ENCODE assay signal across 16 mouse cellular contexts in the genomic region with DNA sequence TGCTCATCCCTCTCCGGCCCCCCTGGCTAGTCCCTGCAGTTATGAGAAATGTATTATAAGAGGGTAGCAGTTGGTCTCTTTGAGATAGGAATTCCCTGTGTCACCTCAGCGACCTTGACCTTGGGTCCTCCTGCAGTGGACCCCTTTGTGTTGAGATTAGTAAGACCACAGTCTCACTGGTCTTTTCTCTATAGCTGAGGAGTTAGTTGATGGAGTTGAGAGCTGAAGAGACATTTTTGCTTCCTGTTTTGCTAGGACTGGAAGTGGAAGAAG. TPM values are rescaled to one million over a fixed set of nuclear protein-coding genes. Genes with fewer than 3 reads are reported as not detected.
DNase-seq lines count a peak whose midpoint lies in the region; ATAC-seq and TF ChIP-seq lines count a peak whose summit lies in the region.
"Had no signal": no experiment of that assay in that cellular context is flagged by ENCODE, and none has a peak within 500 bp of the region (broad histone marks: within the 10 kb centered on the region; RNA-seq: fewer than 3 reads in every experiment).

No protein-coding gene starts in this region.

- TF ChIP-seq CTCF in gastrocnemius, adult 2 months (IDR thresholded peaks at IDR 0.05): no peak

- peak overlapping the region; percentile 21; the same call in 1 of the 2 replicates for H3K4me3 ChIP-seq in gastrocnemius, adult 2 months
- H3K4me3 ChIP-seq in lung, embryonic 15.5 days: no peak overlapping the region
- H3K4me3 ChIP-seq in hindbrain, embryonic 14.5 days (replicated peaks; ENCODE audit: low read length): no peak overlapping the region
- H3K4me3 ChIP-seq in neural tube, embryonic 14.5 days (ENCODE audit: low read depth, low read length): no peak overlapping the region
- H3K4me3 ChIP-seq: forebrain, embryonic 12.5 days had no signal

- no peak for DNase-seq in gastrocnemius, adult 2 months
- DNase-seq in gastrocnemius, adult 8-10 months (ENCODE audit: low spot score in 2 of 2): no peak
- no peak for DNase-seq in lung, postnatal 14 days
- no peak for DNase-seq in hindbrain, embryonic 14.5 days (ENCODE audit: low spot score)
- no peak for DNase-seq in thymus, postnatal 14 days
- DNase-seq in cerebellum, postnatal 10 days: no peak
- DNase-seq: gastrocnemius, postnatal 36 days; heart, postnatal 4 days; liver had no signal

- H3K4me1 ChIP-seq in lung, embryonic 15.5 days: peaks cover 39% of the 10 kb centered on the region
- peaks cover 23% of the 10 kb centered on the region for H3K4me1 ChIP-seq in hindbrain, embryonic 14.5 days (replicated peaks; ENCODE audit: control insufficient read depth, insufficient read depth, low read length)
- H3K4me1 ChIP-seq in neural tube, embryonic 14.5 days (ENCODE audit: control insufficient read depth, insufficient read depth, low read length): peaks cover 5% of the 10 kb centered on the region; the same call in 1 of the 2 replicates

- H3K9ac ChIP-seq in lung, embryonic 15.5 days: no peak overlapping the region
- no peak overlapping the region for H3K9ac ChIP-seq in hindbrain, embryonic 14.5 days
- H3K9ac ChIP-seq in neural tube, embryonic 14.5 days (replicated peaks; ENCODE audit: low read depth, low read length): no peak overlapping the region
- H3K9ac ChIP-seq: forebrain, embryonic 12.5 days had no signal

- H3K4me2 ChIP-seq in lung, embryonic 15.5 days: peak overlapping the region; percentile 93
- H3K4me2 ChIP-seq in hindbrain, embryonic 14.5 days (replicated peaks): peak overlapping the region; percentile 96; the same call in 1 of the 2 replicates
- H3K4me2 ChIP-seq in neural tube, embryonic 14.5 days (ENCODE audit: low read depth, low read length): peak overlapping the region; percentile 21; the same call in 1 of the 2 replicates

- 0 out of 2 replicates have a peak, but pooled peaks cover 3% of the 10 kb centered on the region for H3K36me3 ChIP-seq in lung, embryonic 15.5 days
- H3K36me3 ChIP-seq in hindbrain, embryonic 14.5 days (replicated peaks; ENCODE audit: control insufficient read depth, insufficient read depth): peaks cover 6% of the 10 kb centered on the region; the same call in 1 of the 2 replicates
- no peaks in the 10 kb centered on the region for H3K36me3 ChIP-seq in neural tube, embryonic 14.5 days (ENCODE audit: control insufficient read depth, insufficient read depth, low read length)

- WGBS in lung, embryonic 15.5 days: 65% methylated on average over 2 of the region's 2 CpGs
- WGBS in hindbrain, embryonic 14.5 days: 74% methylated on average over 2 of the region's 2 CpGs
- WGBS in neural tube, embryonic 14.5 days: 76% methylated on average over 2 of the region's 2 CpGs

- intact Hi-C loops in gastrocnemius, adult 2 months (cut with DNase I): no loop called here

- no peak for ATAC-seq in lung, embryonic 15.5 days (ENCODE audit: borderline replicate concordance, extremely low read depth, low FRiP score, low TSS enrichment)
- no peak for ATAC-seq in hindbrain, embryonic 14.5 days (ENCODE audit: low FRiP score)
- ATAC-seq in neural tube, embryonic 14.5 days (ENCODE audit: low read depth): no peak

- no peaks in the 10 kb centered on the region for H3K27me3 ChIP-seq in lung, embryonic 15.5 days
- H3K27me3 ChIP-seq in hindbrain, embryonic 14.5 days (ENCODE audit: control insufficient read depth, insufficient read depth, low read length): 0 out of 2 replicates have a peak, but pooled peaks cover 3% of the 10 kb centered on the region
- no peaks in the 10 kb centered on the region for H3K27me3 ChIP-seq in neural tube, embryonic 14.5 days (ENCODE audit: control insufficient read depth, insufficient read depth, low read length)

- peak overlapping the region; percentile 57; the same call in 1 of the 2 replicates for H3K27ac ChIP-seq in gastrocnemius, adult 2 months
- peak overlapping the region; percentile 55 for H3K27ac ChIP-seq in lung, embryonic 15.5 days
- H3K27ac ChIP-seq in hindbrain, embryonic 14.5 days: no peak overlapping the region
- H3K27ac ChIP-seq in neural tube, embryonic 14.5 days (ENCODE audit: low read depth, low read length): no peak overlapping the region
- H3K27ac ChIP-seq: macrophage had no signal

- no peaks in the 10 kb centered on the region for H3K9me3 ChIP-seq in lung, embryonic 15.5 days
- no peaks in the 10 kb centered on the region for H3K9me3 ChIP-seq in hindbrain, embryonic 14.5 days (ENCODE audit: control insufficient read depth, low read length)
- no peaks in the 10 kb centered on the region for H3K9me3 ChIP-seq in neural tube, embryonic 14.5 days (ENCODE audit: control insufficient read depth, low read length)
- H3K9me3 ChIP-seq: forebrain, embryonic 12.5 days had no signal

RNA-seq across cellular contexts. Expression of a gene that starts 2.8 kb away (rescaled TPM):
- under 1 TPM; 0.22 to 0.54 TPM for total RNA-seq in gastrocnemius, adult 2 months (2021)
- total RNA-seq in gastrocnemius, adult 8-10 months (2022): under 1 TPM; 0.22 to 0.76 (median 0.69) TPM
- 7.1 and 7.9 TPM in 2 replicates for polyA plus RNA-seq in lung, embryonic 15.5 days (2015; fragmentation: Nextera tagmentation; extraction: Ambion mirVana)
- polyA plus RNA-seq in hindbrain, embryonic 14.5 days (2014; fragmentation: Nextera tagmentation; extraction: Ambion mirVana): 5.6 and 7.7 TPM in 2 replicates
- polyA plus RNA-seq in neural tube, embryonic 14.5 days (2014; fragmentation: Nextera tagmentation; extraction: Ambion mirVana): 5.6 and 6.4 TPM in 2 replicates
- total RNA-seq: common myeloid progenitor, adult 5-6 weeks had no signal
- polyA plus RNA-seq: macrophage had no signal

RNA-seq across cellular contexts. Expression of a gene that starts 26.8 kb away (rescaled TPM):
- total RNA-seq in gastrocnemius, adult 2 months (2021): 1 to 10 TPM; 2.3 to 2.5 TPM
- 1 to 10 TPM; 1.6 to 3.2 (median 1.8) TPM for total RNA-seq in gastrocnemius, adult 8-10 months (2022)
- polyA plus RNA-seq in lung, embryonic 15.5 days (2015; fragmentation: Nextera tagmentation; extraction: Ambion mirVana): 5.9 and 6.8 TPM in 2 replicates
- 3.1 and 3.2 TPM in 2 replicates for polyA plus RNA-seq in hindbrain, embryonic 14.5 days (2014; fragmentation: Nextera tagmentation; extraction: Ambion mirVana)
- polyA plus RNA-seq in neural tube, embryonic 14.5 days (2014; fragmentation: Nextera tagmentation; extraction: Ambion mirVana): 2.7 and 3.9 TPM in 2 replicates

RNA-seq across cellular contexts. Expression of a gene that starts 27.9 kb away (rescaled TPM):
- total RNA-seq in gastrocnemius, adult 2 months (2021): not detected
- not detected for total RNA-seq in gastrocnemius, adult 8-10 months (2022)
- polyA plus RNA-seq in lung, embryonic 15.5 days (2015; fragmentation: Nextera tagmentation; extraction: Ambion mirVana): 0.50 and 1.0 TPM in 2 replicates
- polyA plus RNA-seq in hindbrain, embryonic 14.5 days (2014; fragmentation: Nextera tagmentation; extraction: Ambion mirVana): 0.82 and 1.6 TPM in 2 replicates
- polyA plus RNA-seq in neural tube, embryonic 14.5 days (2014; fragmentation: Nextera tagmentation; extraction: Ambion mirVana): not detected in 2 replicates
- total RNA-seq: adrenal gland, adult 2 months; common myeloid progenitor, adult 5-6 weeks; gastrocnemius, postnatal 36 days; heart, postnatal 4 days; neutrophil, adult 5-6 weeks had no signal
- polyA plus RNA-seq: adrenal gland, adult 2 months; forebrain, embryonic 12.5 days had no signal

RNA-seq across cellular contexts. Expression of a gene that starts 35.1 kb away (rescaled TPM):
- under 1 TPM; 0.73 to 0.74 TPM for total RNA-seq in gastrocnemius, adult 2 months (2021)
- total RNA-seq in gastrocnemius, adult 8-10 months (2022): under 1 TPM; 0.29 to 0.89 (median 0.46) TPM
- polyA plus RNA-seq in lung, embryonic 15.5 days (2015; fragmentation: Nextera tagmentation; extraction: Ambion mirVana): 3.1 and 4.1 TPM in 2 replicates
- polyA plus RNA-seq in hindbrain, embryonic 14.5 days (2014; fragmentation: Nextera tagmentation; extraction: Ambion mirVana): 17.4 and 21.7 TPM in 2 replicates
- polyA plus RNA-seq in neural tube, embryonic 14.5 days (2014; fragmentation: Nextera tagmentation; extraction: Ambion mirVana): 16.1 and 19.1 TPM in 2 replicates

RNA-seq across cellular contexts. Expression of a gene that starts 57.3 kb away (rescaled TPM):
- total RNA-seq in gastrocnemius, adult 2 months (2021): 100 to 1,000 TPM; 527 to 622 TPM
- 100 to 1,000 TPM; 486 to 610 (median 547) TPM for total RNA-seq in gastrocnemius, adult 8-10 months (2022)
- polyA plus RNA-seq in lung, embryonic 15.5 days (2015; fragmentation: Nextera tagmentation; extraction: Ambion mirVana): 923 and 933 TPM in 2 replicates
- 549 and 672 TPM in 2 replicates for polyA plus RNA-seq in hindbrain, embryonic 14.5 days (2014; fragmentation: Nextera tagmentation; extraction: Ambion mirVana)
- 549 and 599 TPM in 2 replicates for polyA plus RNA-seq in neural tube, embryonic 14.5 days (2014; fragmentation: Nextera tagmentation; extraction: Ambion mirVana)

Comparison
In these comparisons a context has a peak if more than half of its experiments do, and no peak if none do; other contexts are left out.
1. H3K27ac ChIP-seq: peak in gastrocnemius, adult 2 months (single experiment) and lung, embryonic 15.5 days (single experiment); none in hindbrain, embryonic 14.5 days (single experiment) and neural tube, embryonic 14.5 days (single experiment).
2. H3K4me2 ChIP-seq: peak in every context shown above with its lines; median percentile 96 in hindbrain, embryonic 14.5 days; 93 in lung, embryonic 15.5 days; 21 in neural tube, embryonic 14.5 days.